Mouse (Mus musculus) forebrain, embryonic 11.5 days (tissue): Measurements from ENCODE around the gene Fstl4. TPM values are rescaled to one million over a fixed set of nuclear protein-coding genes. Genes with fewer than 3 reads are reported as not detected.

ENCODE experiments used
- ATAC-seq: fragments of 200-750 bp; cut with Nextera tagmentation; replicated peaks from 2 replicates; pipeline ENCODE4 v1.8.0; 2017; ENCODE audit warnings: moderate TSS enrichment; ENCODE audit not compliant: low FRiP score
- DNase-seq: peaks from one replicate; pipeline ENCODE4 v3.0.0-alpha.2; 2017; ENCODE audit warnings: low spot score
- H3K27ac ChIP-seq: fragments of 300-500 bp; sonication (generic); 2 replicates; pipeline ENCODE4 v1.5.1; 2014; ENCODE audit warnings: low read depth, low read length
- H3K27me3 ChIP-seq: fragments of 300-500 bp; sonication (generic); 2 replicates; pipeline ENCODE4 v1.6.1; 2014; ENCODE audit warnings: mild to moderate bottlenecking, low read length, mixed read lengths; ENCODE audit not compliant: control insufficient read depth, insufficient read depth
- H3K36me3 ChIP-seq: fragments of 300-500 bp; sonication (generic); 2 replicates; pipeline ENCODE4 v1.6.1; 2014; ENCODE audit warnings: mild to moderate bottlenecking, low read length, moderate library complexity, mixed read lengths; ENCODE audit not compliant: control insufficient read depth, insufficient read depth
- H3K4me1 ChIP-seq: fragments of 300-500 bp; sonication (generic); replicated peaks from 2 replicates; pipeline ENCODE4 v1.6.1; 2014; ENCODE audit warnings: low read length, mixed read lengths; ENCODE audit not compliant: control insufficient read depth, insufficient read depth
- H3K4me2 ChIP-seq: fragments of 300-500 bp; sonication (generic); 2 replicates; pipeline ENCODE4 v1.6.1; 2014; ENCODE audit warnings: low read depth, mild to moderate bottlenecking, low read length, moderate library complexity, mixed read lengths; ENCODE audit not compliant: severe bottlenecking
- H3K4me3 ChIP-seq: fragments of 300-500 bp; sonication (generic); 2 replicates; pipeline ENCODE4 v1.5.1; 2014; ENCODE audit warnings: low read depth, low read length
- H3K9ac ChIP-seq: fragments of 300-500 bp; sonication (generic); 2 replicates; pipeline ENCODE4 v1.6.1; 2014; ENCODE audit warnings: low read length
- H3K9me3 ChIP-seq: fragments of 300-500 bp; sonication (generic); 2 replicates; pipeline ENCODE4 v1.6.1; 2016; ENCODE audit warnings: low read length, mixed read lengths; ENCODE audit not compliant: control insufficient read depth
- WGBS: fragments of 180-500 bp; shearing (Covaris S2); extraction: QIAGEN DNeasy Blood & Tissue Kit; methylation state at CpG from one replicate; pipeline ENCODE4 v1.1.7; 2014; 5-methylcytosine and 5-hydroxymethylcytosine counted together
- polyA plus RNA-seq: library from polyadenylated mRNA; unstranded; fragments of >200 nt; fragmentation: Nextera tagmentation; extraction: Ambion mirVana; gene quantifications from 2 replicates; pipeline ENCODE4 v1.2.1, GENCODE M21; 2014

The Fstl4 gene
- polyA plus RNA-seq, 1 experiment from 2014 or later: 0.73 TPM

DNA sequence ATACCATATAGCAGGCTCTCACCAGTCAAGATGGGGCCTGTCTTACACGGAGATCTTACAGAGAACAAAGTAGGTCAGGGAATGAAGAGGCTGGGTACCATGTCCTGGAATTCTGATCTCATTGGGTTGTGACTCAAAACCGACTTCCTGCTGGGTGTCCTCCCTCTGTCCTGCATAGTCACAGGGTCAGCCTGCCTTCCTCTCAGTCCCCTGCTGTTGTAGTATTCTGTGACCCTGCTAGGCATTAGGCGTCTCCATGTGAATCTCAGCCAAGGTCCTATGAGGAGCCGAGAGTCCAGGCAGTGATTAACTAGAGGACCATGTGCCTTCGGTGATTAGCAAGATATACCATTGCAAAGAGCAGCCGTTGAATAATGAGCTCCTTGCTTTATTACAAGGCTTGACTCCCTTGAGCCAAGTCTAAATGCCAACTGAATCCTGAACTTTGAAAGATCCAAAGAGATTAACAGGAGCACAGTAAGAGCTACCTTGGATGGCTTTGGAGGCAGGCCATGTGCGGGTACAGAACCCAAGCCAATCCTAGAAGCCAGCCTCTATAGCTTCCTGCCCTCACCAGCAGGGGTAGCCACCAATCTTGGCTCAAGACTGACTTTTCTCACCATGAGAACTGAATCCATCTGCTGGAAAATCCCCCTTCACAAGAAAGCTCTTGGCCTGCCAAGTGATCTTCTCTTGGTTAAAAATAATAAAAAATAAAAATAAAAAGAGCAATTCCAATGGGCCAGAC is 264.2 kb downstream of the Fstl4 start:
- no peak overlapping the region for H3K27ac ChIP-seq
- H3K4me2 ChIP-seq: no peak overlapping the region
- DNase-seq (no peak), ATAC-seq (no peak)
- no peaks in the 10 kb centered on the region for H3K4me1 ChIP-seq
- no peaks in the 10 kb centered on the region for H3K9me3 ChIP-seq
- no peak overlapping the region for H3K4me3 ChIP-seq
- 85% methylated on average over 7 of the region's 7 CpGs for WGBS
- H3K27me3 ChIP-seq: no peaks in the 10 kb centered on the region
- H3K9ac ChIP-seq: no peak overlapping the region
- no peaks in the 10 kb centered on the region for H3K36me3 ChIP-seq

DNA sequence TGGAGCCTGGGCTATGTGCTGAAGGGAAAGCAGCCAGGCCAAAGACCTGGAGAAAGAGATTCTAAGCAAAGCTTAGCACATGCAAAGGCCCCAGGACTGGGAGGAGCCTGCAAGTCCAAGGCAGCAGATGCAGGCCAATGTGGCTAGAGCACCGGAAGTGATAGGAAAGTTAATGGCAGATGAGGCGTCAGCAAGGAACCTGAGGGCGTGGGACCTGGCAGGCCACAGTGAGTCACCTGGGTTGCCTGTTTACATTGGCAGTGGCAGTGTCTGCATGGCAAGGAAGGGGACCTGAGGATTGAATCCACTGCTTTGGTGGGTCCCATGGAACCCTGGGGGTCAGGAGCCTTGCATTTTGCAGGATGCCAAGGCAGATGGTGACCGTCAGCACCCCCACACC is 267.3 kb downstream of the Fstl4 start:
- no peak overlapping the region for H3K27ac ChIP-seq
- no peak overlapping the region for H3K4me2 ChIP-seq
- H3K4me3 ChIP-seq: no peak overlapping the region
- H3K9me3 ChIP-seq: no peaks in the 10 kb centered on the region
- ATAC-seq (no peak), DNase-seq (no peak)
- no peak overlapping the region for H3K9ac ChIP-seq
- WGBS: 93% methylated on average over 4 of the region's 4 CpGs
- H3K36me3 ChIP-seq: no peaks in the 10 kb centered on the region
- H3K4me1 ChIP-seq: no peaks in the 10 kb centered on the region
- H3K27me3 ChIP-seq: no peaks in the 10 kb centered on the region

DNA sequence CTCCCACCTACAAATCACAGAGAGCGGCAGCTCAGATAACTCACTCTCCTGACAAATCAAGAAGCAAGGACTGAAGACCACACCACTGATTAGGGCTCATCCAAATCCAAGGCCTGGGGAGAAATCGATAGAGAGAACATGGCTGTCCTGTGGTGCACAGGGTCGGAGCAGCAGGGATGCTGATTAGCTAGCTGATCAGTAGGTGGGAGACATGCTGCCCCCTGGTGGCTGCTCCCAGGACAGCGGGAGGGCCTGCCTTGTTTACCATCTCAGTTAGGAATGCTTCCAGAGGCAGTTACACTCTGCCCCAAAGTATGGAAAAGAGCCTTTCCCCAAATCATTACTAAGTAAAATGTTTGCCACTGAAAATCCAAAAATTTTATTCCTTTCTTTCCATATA is 267.9 kb downstream of the Fstl4 start:
- Histone ChIP-seq H3K9me3 (no peaks in the 10 kb centered on the region), H3K4me2 (no peak overlapping the region), H3K9ac (no peak overlapping the region), H3K27me3 (no peaks in the 10 kb centered on the region), H3K36me3 (no peaks in the 10 kb centered on the region), H3K4me3 (no peak overlapping the region), H3K27ac (no peak overlapping the region), H3K4me1 (no peaks in the 10 kb centered on the region)
- DNase-seq (peak; percentile 89), ATAC-seq (no peak)
- 25% methylated on average over 4 of the region's 4 CpGs for WGBS

DNA sequence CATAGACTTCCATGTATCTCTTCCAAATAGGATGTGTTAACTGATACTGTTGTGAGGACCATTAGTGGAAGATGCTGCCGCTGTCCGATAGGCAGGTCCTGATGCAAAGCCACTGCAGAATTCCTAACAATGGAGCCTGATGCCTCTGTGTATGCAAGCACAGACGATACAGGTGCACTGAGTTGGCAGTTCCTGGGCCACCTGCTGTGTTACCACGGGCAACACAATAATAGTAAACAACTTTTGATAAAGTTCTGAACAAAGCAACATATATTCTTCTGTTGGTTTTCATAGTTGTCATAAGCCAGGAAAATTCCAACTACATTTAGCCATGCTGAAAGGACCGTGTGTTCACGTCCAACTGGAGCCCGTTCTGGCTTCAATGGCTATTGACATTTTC is 271.0 kb downstream of the Fstl4 start:
- Histone ChIP-seq H3K9ac (no peak overlapping the region), H3K4me3 (no peak overlapping the region), H3K4me1 (no peaks in the 10 kb centered on the region), H3K27me3 (no peaks in the 10 kb centered on the region), H3K36me3 (no peaks in the 10 kb centered on the region), H3K4me2 (no peak overlapping the region), H3K9me3 (no peaks in the 10 kb centered on the region), H3K27ac (no peak overlapping the region)
- ATAC-seq (no peak), DNase-seq (no peak)
- WGBS: 79% methylated on average over 7 of the region's 7 CpGs

DNA sequence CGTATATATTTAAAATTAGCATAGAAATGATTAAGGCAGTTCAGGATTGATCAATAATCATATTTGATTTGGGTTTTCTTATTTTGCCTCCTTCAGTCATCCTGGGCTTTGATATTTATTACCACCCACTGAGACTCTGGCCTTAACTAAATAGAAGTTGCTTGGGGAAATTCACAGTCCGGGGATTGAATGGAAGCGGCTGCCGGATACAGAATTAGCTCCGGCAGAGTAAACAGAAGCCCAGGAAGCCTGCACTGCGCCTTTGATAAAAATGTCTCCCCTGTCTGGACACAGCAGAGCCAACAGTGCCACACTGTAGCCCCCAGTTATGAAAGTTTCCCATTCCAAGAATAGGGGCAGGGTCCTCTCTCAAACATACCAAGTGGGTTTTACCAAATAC is 282.4 kb downstream of the Fstl4 start:
- ATAC-seq (no peak), DNase-seq (no peak)
- no peaks in the 10 kb centered on the region for H3K9me3 ChIP-seq
- no peak overlapping the region for H3K4me3 ChIP-seq
- no peaks in the 10 kb centered on the region for H3K27me3 ChIP-seq
- no peaks in the 10 kb centered on the region for H3K36me3 ChIP-seq
- H3K4me2 ChIP-seq: no peak overlapping the region
- H3K4me1 ChIP-seq: no peaks in the 10 kb centered on the region
- H3K27ac ChIP-seq: no peak overlapping the region
- no peak overlapping the region for H3K9ac ChIP-seq
- 47% methylated on average over 6 of the region's 6 CpGs for WGBS

DNA sequence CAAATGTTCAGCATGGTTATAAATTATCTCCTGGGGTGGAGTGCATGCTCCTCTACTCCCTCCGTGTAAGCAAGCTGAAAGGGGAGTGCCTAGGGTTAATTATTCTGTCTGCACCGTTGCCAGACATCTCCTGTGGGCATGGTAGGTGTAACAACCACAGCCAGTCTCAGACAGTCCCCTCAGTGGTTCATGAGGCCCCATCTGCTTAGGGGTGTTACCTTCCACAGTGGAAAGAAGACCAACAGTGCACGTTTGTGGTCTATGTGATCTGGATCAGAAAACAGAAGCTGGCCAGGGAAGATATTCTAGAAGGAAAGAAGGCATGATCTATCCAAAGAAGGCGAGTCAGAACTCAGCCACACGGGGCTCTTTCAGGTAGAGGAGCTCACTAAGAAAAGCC is 289.7 kb downstream of the Fstl4 start:
- 73% methylated on average over 5 of the region's 5 CpGs for WGBS

DNA sequence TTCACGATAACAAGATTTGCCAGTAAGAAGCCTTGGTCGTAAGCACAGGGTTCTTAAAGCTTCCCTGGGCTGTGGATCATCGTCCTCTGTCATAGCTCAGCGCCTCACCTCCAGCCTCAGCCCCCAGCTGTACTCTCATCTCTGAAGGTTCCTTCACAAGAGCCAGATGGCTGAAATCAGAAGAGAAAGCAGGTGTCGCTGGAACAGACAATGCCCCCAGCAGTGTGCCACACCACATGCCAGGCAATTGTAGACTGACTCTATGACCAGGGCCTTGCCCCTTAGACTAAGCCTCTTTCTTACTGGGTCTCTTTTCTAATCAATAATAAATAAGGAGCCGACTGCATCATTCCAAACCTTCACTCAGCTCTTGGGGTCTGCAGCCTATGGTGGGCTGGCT is 291.5 kb downstream of the Fstl4 start:
- no peaks in the 10 kb centered on the region for H3K27me3 ChIP-seq
- no peak overlapping the region for H3K4me2 ChIP-seq
- ATAC-seq (no peak), DNase-seq (no peak)
- WGBS: 87% methylated on average over 6 of the region's 6 CpGs
- no peaks in the 10 kb centered on the region for H3K9me3 ChIP-seq
- no peaks in the 10 kb centered on the region for H3K36me3 ChIP-seq
- H3K4me1 ChIP-seq: no peaks in the 10 kb centered on the region
- H3K27ac ChIP-seq: no peak overlapping the region
- H3K9ac ChIP-seq: no peak overlapping the region
- H3K4me3 ChIP-seq: no peak overlapping the region

More for the DNA sequence above, 289.7 kb downstream of the Fstl4 start:
- Histone ChIP-seq H3K4me2 (no peak overlapping the region), H3K4me1 (no peaks in the 10 kb centered on the region), H3K9me3 (no peaks in the 10 kb centered on the region), H3K27me3 (no peaks in the 10 kb centered on the region), H3K4me3 (no peak overlapping the region), H3K9ac (no peak overlapping the region), H3K36me3 (no peaks in the 10 kb centered on the region), H3K27ac (no peak overlapping the region)
- DNase-seq (no peak), ATAC-seq (no peak)

DNA sequence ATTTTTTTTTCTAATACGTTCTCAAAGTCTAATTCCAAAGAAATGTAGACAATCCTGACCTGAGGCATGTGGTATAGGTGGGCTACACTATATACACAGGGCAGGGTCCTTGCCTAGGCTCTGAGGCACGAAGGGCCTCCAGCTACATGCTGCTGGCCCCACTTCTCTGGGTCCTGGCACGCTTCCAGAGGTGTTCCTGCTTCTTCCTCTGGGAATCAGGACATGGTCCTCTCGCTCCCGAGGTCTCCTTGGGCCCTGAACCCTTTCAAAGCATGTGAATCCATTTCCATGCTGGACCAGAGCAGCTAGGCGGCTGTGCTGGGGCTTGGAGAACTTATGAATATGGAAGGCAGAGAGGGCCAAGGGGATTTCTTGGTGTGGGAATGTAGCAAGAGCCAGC is 292.3 kb downstream of the Fstl4 start:
- WGBS: 89% methylated on average over 6 of the region's 6 CpGs
- H3K9ac ChIP-seq: no peak overlapping the region
- ATAC-seq: no peak
- no peaks in the 10 kb centered on the region for H3K9me3 ChIP-seq
- no peak for DNase-seq
- H3K4me3 ChIP-seq: no peak overlapping the region
- no peaks in the 10 kb centered on the region for H3K27me3 ChIP-seq
- no peaks in the 10 kb centered on the region for H3K4me1 ChIP-seq
- no peak overlapping the region for H3K27ac ChIP-seq
- no peaks in the 10 kb centered on the region for H3K36me3 ChIP-seq
- H3K4me2 ChIP-seq: no peak overlapping the region

DNA sequence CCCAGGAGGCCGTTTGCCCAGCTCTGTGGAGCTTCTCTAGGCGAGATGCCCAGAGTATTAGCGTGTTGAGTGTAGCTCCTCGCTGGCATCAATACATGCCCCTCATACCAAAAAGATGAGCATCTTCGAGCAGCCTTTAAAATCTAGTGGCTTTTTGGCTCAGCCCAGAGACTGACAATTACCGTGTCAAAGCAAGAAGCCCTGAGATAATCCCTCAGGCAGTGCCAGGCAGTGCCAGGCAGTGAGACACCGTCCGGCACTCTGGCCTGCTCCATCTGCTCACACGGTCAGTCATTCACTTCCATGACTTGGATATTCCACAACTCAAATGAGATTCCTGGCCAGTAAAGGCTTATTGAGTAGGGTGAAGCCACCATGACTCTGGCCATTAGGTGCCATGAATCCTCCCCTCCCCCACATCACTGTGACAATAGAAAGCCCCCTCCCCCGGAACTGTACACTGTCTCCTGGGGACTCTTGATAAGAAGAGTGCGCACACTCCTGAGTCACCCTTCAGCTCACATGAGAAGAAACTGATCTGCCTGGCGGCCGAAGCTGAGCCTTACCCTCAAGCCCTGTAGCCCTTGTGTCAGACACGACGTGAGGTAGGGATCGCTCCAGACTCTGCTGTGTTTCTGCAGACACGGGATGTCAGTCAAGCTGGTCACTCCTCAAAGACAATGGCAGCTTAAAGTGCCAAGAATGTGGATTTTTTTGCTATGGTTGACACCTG is 293.6 kb downstream of the Fstl4 start:
- no peak overlapping the region for H3K9ac ChIP-seq
- no peaks in the 10 kb centered on the region for H3K9me3 ChIP-seq
- no peak for DNase-seq
- no peak for ATAC-seq
- H3K4me1 ChIP-seq: no peaks in the 10 kb centered on the region
- H3K36me3 ChIP-seq: no peaks in the 10 kb centered on the region
- no peak overlapping the region for H3K27ac ChIP-seq
- H3K27me3 ChIP-seq: no peaks in the 10 kb centered on the region
- H3K4me3 ChIP-seq: no peak overlapping the region
- WGBS: 82% methylated on average over 17 of the region's 17 CpGs
- no peak overlapping the region for H3K4me2 ChIP-seq
